Mouse (Mus musculus): Measurements from ENCODE around the gene Rdh1.

- no peak for TF ChIP-seq GATA1 (IDR thresholded peaks at IDR 0.05; ENCODE audit: borderline replicate concordance, low read length)
- no peak for TF ChIP-seq FLI1 (IDR thresholded peaks at IDR 0.05; ENCODE audit: low read length)
Measured at GRCm38 (mm10) chr10:127725136-127725535, 34.4 kb upstream of the Rdh1 start.

All from megakaryocyte, embryonic 14.5 days (primary cell).